Mouse (Mus musculus) retina, embryonic 14.5 days (tissue): ENCODE results near the gene Hspg2.

Source experiments
- DNase-seq: peaks from one replicate; pipeline ENCODE4 v3.0.0-alpha.2; 2015; ENCODE audit warnings: low spot score

The Hspg2 gene

DNA sequence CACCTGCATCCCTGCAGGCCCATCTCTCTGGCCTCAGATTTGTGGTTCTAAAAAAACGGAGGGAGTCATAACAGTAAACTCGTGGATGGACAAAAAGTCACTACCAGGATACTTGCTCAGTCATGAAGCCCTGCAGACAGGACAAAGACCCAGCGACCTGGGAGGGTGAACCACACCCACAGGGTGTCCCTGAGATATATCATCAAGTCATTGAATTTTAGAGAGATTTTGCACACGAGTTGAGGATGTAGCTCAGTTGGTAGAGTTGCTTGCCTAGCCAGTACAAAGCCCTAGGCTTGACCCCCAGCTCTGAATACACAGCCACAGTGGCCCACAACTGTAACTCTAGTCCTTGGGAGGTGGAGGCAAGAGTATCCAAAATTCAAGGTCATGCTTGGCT, 7.4 kb upstream of the Hspg2 start:
- DNase-seq = no peak

DNA sequence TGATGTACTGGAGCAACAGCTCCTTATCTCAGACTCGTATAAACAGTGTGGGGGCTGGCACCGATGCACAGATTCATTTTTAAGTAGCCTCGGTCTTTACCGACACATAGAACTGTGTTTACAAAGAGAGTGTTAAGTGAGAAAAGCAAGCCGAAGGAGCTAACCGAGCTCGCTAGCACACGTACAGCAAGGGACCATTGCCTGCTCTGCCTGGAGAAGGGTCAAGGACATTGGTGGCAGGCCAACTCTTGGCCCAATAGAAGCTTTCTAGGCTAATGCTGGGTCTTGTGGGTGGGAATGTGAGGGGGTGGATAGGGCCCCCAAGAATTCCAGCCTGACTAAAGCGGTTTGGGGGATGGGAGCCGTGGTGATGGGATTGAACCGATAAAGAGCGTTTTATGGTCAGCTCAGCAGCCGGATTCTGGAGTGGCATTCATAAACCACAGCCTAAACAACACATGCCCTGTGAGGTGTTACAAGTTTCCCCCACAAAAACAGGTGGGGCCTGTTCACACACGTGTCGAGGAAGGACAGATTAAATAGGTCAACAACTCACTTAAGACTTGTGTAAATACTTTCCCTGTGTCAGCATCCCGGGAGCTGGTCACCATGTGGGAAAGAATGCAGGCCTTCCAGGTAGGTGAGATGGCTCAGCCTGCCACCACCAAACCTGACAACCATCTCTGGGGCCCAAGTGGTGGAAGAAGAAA, 6.4 kb upstream of the Hspg2 start:
- no peak for DNase-seq

DNA sequence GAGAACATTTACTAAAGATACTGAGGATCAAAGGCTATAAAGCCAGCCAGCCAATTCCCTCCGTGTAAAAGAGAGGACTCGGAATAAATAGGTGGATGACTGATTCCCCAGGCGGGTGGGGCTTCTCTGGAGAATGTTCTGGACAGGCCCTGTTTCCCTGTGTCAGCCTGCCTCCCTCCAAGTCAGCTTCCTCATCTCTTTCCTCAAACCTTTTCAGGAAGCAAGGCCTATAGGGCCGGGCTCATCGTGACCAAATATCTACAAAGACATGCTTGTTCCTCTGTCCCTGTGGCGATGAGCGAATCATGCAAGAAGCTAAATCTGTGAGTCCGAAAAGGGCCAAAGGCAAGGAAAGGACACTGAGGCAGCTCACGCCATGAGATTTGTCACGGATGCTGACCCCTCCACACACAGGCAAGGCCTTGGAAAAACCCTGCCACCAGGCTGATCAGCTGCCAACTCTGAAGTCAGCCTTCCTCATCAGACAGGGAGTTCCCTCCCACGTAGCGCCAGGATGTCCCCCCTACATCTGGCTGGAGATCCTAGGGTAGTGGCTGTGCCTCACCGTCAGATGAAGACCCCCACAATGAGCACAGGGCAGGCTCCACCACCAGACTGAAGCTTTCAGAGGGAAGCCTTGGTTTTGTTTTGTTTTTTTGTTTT, 3.3 kb upstream of the Hspg2 start:
- no peak for DNase-seq

DNA sequence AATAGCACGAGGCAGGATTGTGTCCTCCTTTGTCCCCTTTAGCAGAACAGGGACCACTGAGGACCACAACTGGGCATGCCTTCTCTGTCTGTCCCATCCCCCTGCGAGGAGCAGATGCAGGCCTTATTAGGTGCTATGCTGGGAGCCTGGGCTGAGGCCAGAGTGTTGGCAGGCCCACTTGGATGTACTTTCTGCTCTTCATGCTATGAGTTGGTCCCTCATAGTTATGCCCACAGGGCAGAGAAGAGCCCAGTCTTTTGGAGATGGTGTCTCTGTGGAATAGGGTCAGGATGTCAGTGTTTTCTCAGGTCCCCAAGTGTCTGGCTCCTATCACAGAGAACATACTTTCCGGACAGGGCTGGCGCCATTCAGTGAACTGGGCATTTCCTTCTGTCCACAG, 1.6 kb upstream of the Hspg2 start:
- no peak for DNase-seq

DNA sequence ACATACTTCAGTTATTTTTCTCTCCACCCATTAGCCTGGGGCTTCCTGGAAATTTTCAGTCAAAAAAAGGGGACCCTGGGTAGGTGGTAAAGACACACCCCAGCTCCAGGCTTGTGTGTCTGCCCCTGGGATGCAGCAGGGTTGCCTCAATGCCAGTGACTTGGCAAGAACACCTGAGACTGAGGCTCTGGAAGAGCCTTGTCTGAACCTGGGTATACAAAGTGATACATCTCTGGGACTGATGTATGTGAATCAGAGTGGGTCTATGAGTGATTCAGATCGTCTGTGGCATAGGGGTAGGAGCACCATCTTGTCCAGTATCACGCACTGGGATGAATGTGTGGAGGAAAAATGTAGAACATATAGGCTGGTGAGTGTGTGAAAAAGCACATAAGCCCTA, 1.0 kb upstream of the Hspg2 start:
- no peak for DNase-seq

DNA sequence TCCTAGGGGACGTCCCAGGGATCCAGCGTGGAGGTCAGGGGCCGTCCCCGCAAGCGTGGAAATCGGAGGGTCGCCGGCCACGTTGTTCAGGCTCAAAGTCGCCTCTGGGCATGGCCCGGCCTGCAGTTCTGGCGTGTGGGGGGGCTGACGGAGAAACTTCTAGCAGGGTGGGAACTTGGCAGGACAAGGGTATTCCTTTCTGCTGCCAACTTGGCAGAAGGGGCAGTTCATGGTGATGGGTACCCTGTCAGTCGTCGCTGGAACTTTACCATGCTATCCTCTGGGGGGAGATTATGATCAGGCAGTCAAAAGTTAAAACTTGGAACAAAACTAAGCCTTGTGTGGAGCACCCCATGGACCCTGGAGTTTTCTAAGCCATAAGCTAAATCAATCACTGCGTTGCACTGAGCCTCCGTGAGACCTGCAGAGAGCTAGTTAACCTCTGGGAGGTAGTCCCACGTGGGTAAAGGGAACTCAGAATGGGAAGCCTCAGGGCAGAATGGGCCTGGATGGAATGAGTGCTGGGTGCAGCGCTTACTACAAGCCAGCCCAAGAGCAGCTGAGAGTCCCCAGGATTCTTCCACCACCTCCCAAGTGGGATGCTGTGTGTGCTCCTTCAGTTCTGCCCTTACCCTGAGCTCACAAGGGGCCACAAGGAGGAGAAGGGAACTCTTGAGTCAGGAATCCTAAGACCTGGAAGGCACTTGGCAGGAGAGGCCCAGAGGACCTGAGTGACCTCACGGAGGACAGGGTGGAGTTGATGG, 694 bp downstream of the Hspg2 start:
- peak; percentile 41 for DNase-seq

DNA sequence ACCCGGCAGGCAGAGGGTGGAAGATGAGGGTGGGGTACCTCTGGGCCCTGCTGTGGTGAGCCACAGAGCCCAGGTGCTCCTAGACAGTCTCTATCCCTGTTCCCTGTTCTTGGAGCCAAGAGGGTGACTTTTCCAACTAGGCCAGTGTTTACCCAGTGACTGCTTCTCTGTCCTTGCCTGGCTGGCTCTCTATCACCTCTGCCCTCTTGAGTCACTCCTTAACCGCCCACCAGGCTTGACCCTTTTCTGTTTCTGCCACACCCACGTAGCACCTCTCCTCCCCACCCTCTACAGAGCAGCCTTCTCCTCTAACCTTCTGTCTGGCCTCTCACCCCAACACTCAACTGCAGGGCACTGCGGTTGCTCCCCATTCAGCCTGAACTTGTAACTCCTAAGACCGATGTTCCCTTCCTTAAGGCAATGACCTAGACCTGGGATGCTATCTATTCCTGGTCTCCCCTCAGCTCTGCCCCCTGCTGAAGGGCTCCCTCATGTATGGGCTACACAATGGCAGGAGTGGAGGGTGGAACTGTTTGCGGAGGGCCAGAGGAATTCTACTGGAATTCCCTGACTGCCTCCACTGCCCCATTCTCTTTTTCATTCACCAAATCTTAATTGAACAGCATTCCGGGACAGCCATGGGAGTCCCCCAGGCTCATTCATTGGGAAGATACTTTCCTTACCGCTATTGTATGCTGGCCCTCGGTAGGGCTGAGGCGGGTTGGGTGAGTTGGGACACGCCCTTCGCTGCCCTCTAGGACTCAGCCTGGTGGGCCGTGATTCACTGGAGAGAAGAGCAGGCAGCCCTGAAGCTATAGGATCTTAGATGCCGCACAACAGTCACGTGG, 1.5 kb downstream of the Hspg2 start:
- DNase-seq = no peak

DNA sequence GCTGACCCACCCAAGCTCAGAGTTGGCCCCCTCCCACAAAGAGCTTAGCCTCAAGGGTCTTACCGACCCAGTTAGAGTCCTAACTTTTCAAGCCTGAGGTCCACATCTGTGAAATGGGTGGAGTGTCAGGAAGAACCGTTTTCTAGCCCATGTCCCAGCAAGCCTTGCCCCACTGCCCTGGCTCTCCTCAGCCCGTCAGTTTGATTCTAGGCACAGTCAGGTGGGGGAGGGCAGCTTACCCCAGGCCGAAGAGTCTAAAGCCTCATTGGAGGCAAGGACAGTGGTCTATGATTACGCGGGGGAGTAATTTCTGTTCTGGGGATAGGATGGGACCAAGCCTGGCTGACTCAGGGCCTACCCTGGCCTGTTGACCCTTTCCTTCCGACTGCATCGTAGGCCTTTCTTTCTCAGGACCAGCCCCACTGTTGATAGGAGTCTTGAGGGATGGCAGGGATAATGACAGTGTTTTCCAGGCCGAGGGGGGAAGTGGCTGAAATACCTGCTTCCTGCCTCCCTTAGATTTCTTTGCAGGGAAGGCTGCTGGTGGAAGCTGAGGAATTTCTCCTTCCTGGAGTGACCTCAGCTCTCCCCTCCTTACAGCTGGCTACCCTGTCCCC, 2.2 kb downstream of the Hspg2 start:
- no peak for DNase-seq

DNA sequence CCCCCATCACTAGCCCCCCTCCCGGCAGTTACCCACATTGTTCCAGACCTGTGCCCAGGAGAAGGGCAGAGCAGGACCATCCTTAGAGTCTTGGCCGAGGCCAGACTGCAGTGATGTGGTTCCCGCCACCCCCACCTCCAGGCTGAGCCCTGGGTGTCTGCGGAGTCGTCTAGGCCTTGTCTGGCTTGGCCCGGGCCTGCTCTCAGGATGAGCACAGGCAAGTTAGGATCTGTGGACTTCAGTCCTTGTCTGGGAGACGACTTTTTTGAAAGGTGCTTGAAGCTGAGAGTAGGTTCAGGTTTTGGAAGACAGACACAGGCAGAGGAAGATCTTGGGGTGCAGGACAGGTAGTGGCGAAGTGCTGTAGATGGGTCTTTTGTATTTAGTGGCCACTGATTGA, 2.8 kb downstream of the Hspg2 start:
- DNase-seq = no peak

DNA sequence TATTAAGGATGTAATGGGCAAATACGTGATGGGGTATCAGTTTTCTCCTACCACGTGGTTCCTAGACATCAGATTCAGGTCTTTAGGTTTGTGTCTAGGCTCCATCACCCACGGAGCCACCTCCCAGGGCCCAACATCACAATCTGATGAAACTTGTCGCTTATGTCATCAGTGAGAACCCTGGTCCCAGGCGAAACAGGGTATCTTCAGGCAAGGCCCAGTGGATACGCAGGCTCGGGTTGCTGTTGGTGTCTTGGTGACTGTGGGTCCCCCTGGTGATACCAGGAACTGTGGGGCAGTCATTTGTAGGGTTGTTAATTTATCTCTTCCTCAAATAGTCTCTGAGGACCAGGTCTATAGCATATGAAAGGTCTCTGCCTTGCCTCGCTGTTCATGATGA, 4.7 kb downstream of the Hspg2 start:
- DNase-seq = no peak

DNA sequence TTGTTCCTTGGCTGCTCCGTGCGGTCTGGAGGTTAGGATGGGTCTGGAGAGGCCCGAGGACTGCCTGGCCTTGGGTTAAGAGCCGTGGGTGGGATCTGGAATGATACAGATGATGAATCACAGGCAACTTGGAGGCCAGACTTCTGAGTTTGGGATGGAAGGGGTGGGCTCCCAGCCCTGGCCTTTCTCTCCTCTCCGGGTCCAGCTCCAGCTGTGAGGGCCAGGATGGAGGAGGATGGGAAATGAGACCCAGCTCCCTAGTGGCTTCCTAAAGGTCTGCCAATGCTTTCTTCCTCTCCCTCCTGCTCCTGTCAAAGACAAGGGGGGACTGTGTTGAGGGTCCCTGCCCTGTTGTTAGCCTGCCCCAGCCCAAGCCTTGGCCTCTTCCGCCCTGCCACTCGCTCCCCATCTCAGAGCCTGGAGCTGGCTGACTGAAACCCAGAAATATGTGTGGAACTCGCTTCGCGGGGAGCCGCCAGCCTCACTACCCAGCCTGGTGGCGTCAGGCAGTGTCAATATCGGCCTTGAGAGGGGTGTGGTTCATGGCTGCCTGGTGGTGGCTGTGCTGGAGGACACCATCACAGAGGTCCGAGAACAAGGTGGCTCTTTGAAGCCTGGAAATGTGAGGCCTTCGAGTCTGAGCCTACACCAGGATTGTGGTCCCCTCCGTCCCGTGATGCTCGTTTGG, 5.3 kb downstream of the Hspg2 start:
- DNase-seq = no peak

DNA sequence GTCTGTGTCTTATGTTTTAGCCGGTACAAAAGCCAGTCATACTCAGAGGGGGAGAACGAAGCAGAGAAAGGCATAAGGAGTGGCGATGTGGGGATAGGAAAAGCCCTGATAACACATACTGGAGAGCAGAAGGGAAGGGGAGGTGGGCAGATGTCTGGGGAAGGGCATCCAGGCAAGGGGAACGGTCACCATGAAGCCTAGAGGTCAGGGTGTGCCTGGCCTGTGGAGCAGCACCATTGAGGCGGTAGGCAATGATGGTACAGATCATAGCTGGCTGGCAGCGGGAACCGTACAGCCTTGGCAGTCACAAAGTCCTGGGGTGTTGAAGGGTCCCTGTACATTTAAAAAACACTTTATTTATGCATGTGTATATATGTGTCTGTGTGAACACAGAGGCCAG, 6.1 kb downstream of the Hspg2 start:
- DNase-seq = no peak

DNA sequence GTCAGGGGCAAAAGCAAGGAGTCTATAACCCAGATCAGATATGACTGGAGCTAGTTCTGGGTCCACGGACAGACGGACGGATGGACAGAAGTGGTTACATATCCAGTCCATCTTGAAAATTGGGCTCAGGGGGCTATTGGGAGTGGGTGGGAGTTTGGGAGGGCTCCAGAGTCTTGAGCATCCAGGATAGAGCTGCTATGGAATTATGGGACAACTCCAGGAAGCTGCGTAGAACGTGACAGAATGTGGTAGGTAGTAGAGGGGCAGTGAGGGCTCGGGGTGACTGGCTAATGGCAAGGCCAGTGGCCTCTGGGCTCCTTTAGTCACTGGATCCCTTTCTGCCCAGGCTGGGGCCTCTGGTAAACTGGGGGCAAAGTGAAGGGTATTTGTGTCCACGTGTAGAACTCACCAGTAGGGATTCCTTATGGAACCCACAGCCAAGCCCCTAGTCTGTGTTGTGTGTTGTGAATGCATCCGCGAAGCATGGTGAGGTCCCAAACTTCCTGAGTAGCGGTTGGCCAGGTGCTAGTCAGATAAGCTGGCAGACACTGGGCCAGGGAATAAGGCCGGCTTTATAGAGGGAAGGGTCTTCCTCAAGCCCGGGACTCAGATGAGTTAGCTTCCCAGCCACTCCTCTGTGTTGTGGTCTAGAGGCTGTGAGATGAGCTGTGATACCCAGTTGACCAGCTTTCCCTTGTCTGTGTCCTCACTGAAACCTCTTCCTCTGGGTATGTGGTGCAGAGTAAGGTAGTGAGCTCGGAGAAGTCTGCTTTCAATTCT, 6.9 kb downstream of the Hspg2 start:
- no peak for DNase-seq

DNA sequence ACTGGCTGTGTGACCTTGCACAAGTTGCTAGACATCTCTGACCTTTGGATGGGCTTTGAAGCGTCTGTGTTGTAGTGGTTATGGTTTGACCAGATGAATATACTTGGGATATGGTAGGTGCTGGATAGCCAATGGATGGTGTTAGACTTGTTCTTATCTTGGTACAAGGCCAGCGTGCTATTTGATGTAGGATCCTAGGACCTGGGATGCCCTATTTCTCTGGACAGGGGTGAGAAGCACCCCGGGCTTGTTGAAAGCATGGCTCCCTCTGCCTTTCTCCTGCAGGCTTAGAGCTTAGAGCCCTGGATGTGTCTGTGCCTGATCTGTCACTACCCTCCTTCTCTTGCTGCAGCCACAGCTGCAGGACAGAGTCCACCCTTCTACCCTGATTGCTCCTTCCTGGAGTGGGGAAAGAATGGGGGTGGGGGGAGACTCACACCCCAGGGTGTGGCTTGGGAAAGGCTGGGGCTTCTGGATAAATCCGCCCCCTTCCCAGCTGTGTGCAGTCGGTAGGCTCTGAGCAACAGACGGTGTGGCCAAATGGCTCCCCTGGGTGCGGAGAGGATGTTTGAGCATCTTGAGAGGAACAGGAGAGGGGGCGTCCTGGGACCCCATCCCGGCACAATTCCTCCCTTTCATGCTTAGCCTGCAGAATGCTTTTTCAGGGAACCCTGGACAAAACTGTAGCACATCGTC, 7.6 kb downstream of the Hspg2 start:
- no peak for DNase-seq

DNA sequence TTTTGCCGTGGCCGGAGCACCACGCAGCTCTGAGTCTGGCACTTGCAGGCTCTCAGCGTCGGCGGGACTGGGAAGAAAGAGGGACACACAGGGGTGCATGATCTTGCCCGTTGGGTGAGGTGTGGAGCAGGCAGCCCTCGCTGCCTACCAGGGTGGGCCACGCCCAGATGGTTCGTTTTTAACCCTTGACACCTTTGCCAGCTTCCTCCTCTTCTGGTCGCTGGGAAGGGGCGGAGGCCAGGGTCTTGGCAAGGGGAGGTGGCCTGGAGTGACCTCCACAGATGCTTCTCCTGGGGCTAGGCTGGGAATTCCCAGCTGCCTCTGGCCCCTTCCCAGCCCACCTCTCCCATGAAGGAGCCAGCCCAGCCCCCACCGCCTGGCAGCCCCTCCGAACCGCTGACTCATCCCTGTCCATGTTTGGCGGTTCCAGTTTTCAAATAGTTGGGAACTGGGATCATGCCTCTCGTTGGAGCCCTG, 8.2 kb downstream of the Hspg2 start:
- peak; percentile 39 for DNase-seq

DNA sequence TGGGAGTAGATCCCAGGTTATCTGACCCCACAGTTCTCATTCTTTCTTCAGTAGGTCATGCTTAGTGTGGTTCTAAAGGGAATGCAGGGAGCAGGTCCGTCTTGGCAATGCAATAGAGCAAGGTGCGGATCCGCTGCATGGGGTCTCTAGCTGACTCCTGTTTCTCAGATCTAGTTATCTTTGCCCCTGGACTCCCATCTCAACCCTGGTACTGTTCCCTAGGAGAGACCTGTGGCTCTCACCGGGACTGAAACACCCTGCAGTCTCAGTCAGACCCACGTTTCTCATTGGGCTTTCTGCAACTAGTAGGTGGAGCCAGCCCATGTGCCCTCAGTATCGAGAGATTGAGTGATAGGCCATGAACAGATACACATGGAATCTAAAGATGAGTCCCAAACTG, 9.0 kb downstream of the Hspg2 start:
- DNase-seq = no peak

DNA sequence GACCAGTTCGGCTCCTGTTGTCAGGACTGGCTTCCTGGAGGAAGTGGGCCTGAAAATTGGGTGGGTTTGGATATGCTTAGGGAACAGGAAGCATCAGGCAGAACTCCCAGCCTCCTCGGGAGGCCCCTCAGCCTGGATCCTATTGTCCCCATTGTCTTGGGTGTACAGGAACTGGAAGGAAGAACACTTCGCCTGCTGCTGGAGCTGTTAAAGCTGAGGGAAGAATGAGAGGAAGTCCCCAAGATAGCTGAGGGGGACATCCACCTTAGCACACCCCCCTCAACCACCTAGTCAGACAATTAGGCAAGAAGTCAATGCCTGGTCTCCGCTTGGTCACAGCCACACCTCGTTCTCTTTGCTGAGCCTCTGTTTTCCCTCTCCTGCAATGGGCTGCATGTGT, 9.7 kb downstream of the Hspg2 start:
- DNase-seq = no peak

DNA sequence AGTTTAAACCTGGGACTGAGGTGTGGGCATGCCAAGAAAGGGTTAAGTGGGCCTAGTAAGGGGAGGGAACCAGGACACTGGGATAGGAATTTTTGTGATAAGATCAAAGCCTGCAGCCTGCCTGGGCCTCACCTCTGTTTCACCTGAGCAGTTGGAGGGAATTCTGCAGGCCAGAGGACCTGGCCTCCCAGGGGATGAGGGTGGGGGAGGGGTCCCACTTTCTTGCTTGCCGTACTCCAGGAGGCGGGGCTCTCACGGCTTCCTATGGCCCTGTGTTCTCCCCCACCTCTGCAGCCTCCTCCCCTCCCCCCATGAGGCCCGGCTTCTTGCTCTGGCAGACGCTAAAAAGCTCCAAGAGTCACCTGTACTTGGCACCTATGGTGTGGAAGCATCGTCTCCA, 11.2 kb downstream of the Hspg2 start:
- no peak for DNase-seq

DNA sequence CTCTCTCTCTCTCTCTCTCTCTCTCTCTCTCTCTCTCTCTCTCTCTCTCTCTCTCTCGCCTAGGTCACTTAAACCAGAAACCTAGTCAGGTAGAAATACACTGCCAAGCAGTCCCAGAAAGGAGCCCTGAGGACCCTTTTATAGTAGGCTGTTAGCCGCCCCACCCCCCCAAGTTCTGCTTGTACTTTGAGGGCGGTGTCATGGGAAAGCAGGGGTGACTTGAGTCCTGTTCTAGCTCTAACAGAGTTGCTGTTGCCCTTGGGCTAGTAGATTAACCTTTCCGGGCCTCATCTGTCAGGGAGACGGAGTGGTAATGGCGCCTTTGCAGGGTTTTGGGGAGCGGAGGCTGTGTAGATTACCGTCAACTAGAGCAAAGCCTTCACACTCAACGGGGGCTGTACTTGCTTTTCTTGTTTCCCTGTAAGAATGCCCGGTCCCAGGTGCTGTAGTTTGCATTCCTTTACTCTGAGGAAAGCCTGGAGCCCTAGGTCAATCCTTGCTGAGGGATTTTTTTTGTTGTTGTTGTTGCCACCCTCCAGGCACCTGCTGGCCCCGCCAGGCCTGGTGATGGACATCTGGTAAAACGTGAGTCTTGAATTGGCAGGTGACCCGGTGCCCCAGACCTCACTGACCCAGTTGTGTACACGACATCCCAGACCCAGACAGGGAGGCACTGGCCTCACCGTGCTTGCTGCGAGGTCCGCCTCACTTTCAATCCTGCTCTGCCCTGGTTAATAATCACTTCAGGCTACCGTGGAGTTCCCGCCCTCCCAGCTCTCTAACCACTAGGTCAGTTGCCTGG, 11.8 kb downstream of the Hspg2 start:
- DNase-seq = no peak
